Mouse (Mus musculus): ENCODE data around the gene Saal1. TPM values are rescaled to one million over a fixed set of nuclear protein-coding genes. Genes with fewer than 3 reads are reported as not detected.
A peak's percentile ranks its signal among the peaks of the same experiment; 100 is the strongest.
"Not testable (repeated sequence)": the region's sequence is repeated elsewhere in the genome, so short reads cannot be mapped to it uniquely, and the experiment has no call there.

Saal1 gene
- polyA plus RNA-seq, 1 experiment from 2014 or later, result 12.7 TPM

GRCm38 (mm10) chr7:46680732-46681131 lies 29.7 kb downstream of the Saal1 start:
- Histone ChIP-seq H3K4me2 (no peak overlapping the region), H3K4me3 (replicated peaks) (no peak overlapping the region), H3K4me1 (0 out of 2 replicates have a peak, but pooled peaks cover 3% of the 10 kb centered on the region), H3K27ac (replicated peaks) (no peak overlapping the region), H3K9me3 (replicated peaks) (no peaks in the 10 kb centered on the region), H3K9ac (replicated peaks) (no peak overlapping the region), H3K36me3 (no peaks in the 10 kb centered on the region), H3K27me3 (replicated peaks) (no peaks in the 10 kb centered on the region)
- no peak for ATAC-seq (ENCODE audit: low FRiP score)

- not testable (repeated sequence) for H3K27ac ChIP-seq (replicated peaks); H3K4me2 ChIP-seq; H3K9ac ChIP-seq (replicated peaks); H3K4me1 ChIP-seq; ATAC-seq (ENCODE audit: low FRiP score); H3K36me3 ChIP-seq; H3K27me3 ChIP-seq (replicated peaks); H3K9me3 ChIP-seq (replicated peaks); H3K4me3 ChIP-seq (replicated peaks)
- 85% methylated on average over 7 of the region's 7 CpGs for WGBS
These were observed 31.4 kb downstream of the Saal1 start for GRCm38 (mm10) chr7:46679044-46679443.

GRCm38 (mm10) chr7:46678417-46678816 lies 32.1 kb downstream of the Saal1 start:
- Histone ChIP-seq H3K4me3 (replicated peaks) (no peak overlapping the region), H3K27me3 (replicated peaks) (no peaks in the 10 kb centered on the region), H3K36me3 (no peaks in the 10 kb centered on the region), H3K9me3 (replicated peaks) (no peaks in the 10 kb centered on the region), H3K9ac (replicated peaks) (no peak overlapping the region), H3K27ac (replicated peaks) (no peak overlapping the region), H3K4me1 (0 out of 2 replicates have a peak, but pooled peaks cover 3% of the 10 kb centered on the region), H3K4me2 (no peak overlapping the region)
- 95% methylated on average over 3 of the region's 3 CpGs for WGBS
- ATAC-seq (ENCODE audit: low FRiP score), result no peak

- Histone ChIP-seq H3K4me3 (replicated peaks) (no peak overlapping the region), H3K9me3 (replicated peaks) (no peaks in the 10 kb centered on the region), H3K4me2 (no peak overlapping the region), H3K4me1 (0 out of 2 replicates have a peak, but pooled peaks cover 3% of the 10 kb centered on the region), H3K9ac (replicated peaks) (no peak overlapping the region), H3K27ac (replicated peaks) (0 out of 2 replicates have a peak overlapping the region, but pooled peaks have one; percentile 14), H3K27me3 (replicated peaks) (no peaks in the 10 kb centered on the region), H3K36me3 (no peaks in the 10 kb centered on the region)
- WGBS, result 52% methylated on average over 5 of the region's 5 CpGs
- no peak for ATAC-seq (ENCODE audit: low FRiP score)
These were observed 33.6 kb downstream of the Saal1 start for GRCm38 (mm10) chr7:46676808-46677360.

GRCm38 (mm10) chr7:46675886-46676285 lies 34.6 kb downstream of the Saal1 start:
- no peak overlapping the region for H3K4me2 ChIP-seq
- 86% methylated on average over 8 of the region's 8 CpGs for WGBS
- ATAC-seq (ENCODE audit: low FRiP score), result no peak
- no peak overlapping the region for H3K4me3 ChIP-seq (replicated peaks)
- H3K27me3 ChIP-seq (replicated peaks), result no peaks in the 10 kb centered on the region
- H3K4me1 ChIP-seq, result 0 out of 2 replicates have a peak, but pooled peaks cover 3% of the 10 kb centered on the region
- H3K27ac ChIP-seq (replicated peaks), result no peak overlapping the region
- H3K36me3 ChIP-seq, result no peaks in the 10 kb centered on the region
- H3K9ac ChIP-seq (replicated peaks), result no peak overlapping the region
- H3K9me3 ChIP-seq (replicated peaks), result no peaks in the 10 kb centered on the region

GRCm38 (mm10) chr7:46675061-46675460 lies 35.4 kb downstream of the Saal1 start:
- 91% methylated on average over 7 of the region's 7 CpGs for WGBS
- Histone ChIP-seq H3K4me3 (replicated peaks) (no peak overlapping the region), H3K9ac (replicated peaks) (no peak overlapping the region), H3K36me3 (no peaks in the 10 kb centered on the region), H3K4me2 (no peak overlapping the region), H3K9me3 (replicated peaks) (no peaks in the 10 kb centered on the region), H3K27ac (replicated peaks) (no peak overlapping the region), H3K4me1 (0 out of 2 replicates have a peak, but pooled peaks cover 3% of the 10 kb centered on the region), H3K27me3 (replicated peaks) (no peaks in the 10 kb centered on the region)
- ATAC-seq (ENCODE audit: low FRiP score), result no peak

- no peak within 1 kb of the TSS for H3K27ac ChIP-seq (replicated peaks)
- H3K4me2 ChIP-seq, result no peak within 1 kb of the TSS
- H3K9me3 ChIP-seq (replicated peaks), result no peaks in the 10 kb centered on the region
- no peak for ATAC-seq (ENCODE audit: low FRiP score)
- no peak within 1 kb of the TSS for H3K9ac ChIP-seq (replicated peaks)
- H3K4me3 ChIP-seq (replicated peaks), result no peak within 1 kb of the TSS
- H3K36me3 ChIP-seq, result no peaks in the 10 kb centered on the region
- H3K27me3 ChIP-seq (replicated peaks), result no peaks in the 10 kb centered on the region
- 73% methylated on average over 10 of the region's 10 CpGs for WGBS
- peaks cover 6% of the 10 kb centered on the region; the same call in 1 of the 2 replicates for H3K4me1 ChIP-seq
These were observed 38.3 kb downstream of the Saal1 start, which contains the start of gene Tph1 for GRCm38 (mm10) chr7:46672160-46672672. Gene Tph1, minus strand, starts transcription at chr7:46672537.

- H3K4me1 ChIP-seq, result peaks cover 8% of the 10 kb centered on the region; the same call in 1 of the 2 replicates
- H3K27me3 ChIP-seq (replicated peaks), result 0 out of 2 replicates have a peak, but pooled peaks cover 12% of the 10 kb centered on the region
- no peak overlapping the region; the same call in 1 of the 2 replicates for H3K4me3 ChIP-seq (replicated peaks)
- ATAC-seq (ENCODE audit: low FRiP score), result no peak
- H3K9ac ChIP-seq (replicated peaks), result no peak overlapping the region
- no peaks in the 10 kb centered on the region for H3K36me3 ChIP-seq
- H3K27ac ChIP-seq (replicated peaks), result no peak overlapping the region
- no peaks in the 10 kb centered on the region for H3K9me3 ChIP-seq (replicated peaks)
- H3K4me2 ChIP-seq, result peak overlapping the region; percentile 50
- WGBS, result 2% methylated on average over 21 of the region's 21 CpGs
These were observed 43.2 kb downstream of the Saal1 start for GRCm38 (mm10) chr7:46667256-46667655.

GRCm38 (mm10) chr7:46665236-46665635 lies 45.2 kb downstream of the Saal1 start:
- Histone ChIP-seq H3K4me2 (no peak overlapping the region), H3K4me3 (replicated peaks) (no peak overlapping the region), H3K9me3 (replicated peaks) (no peaks in the 10 kb centered on the region), H3K4me1 (peaks cover 12% of the 10 kb centered on the region; the same call in 1 of the 2 replicates), H3K36me3 (no peaks in the 10 kb centered on the region), H3K27ac (replicated peaks) (no peak overlapping the region), H3K27me3 (replicated peaks) (0 out of 2 replicates have a peak, but pooled peaks cover 12% of the 10 kb centered on the region), H3K9ac (replicated peaks) (no peak overlapping the region)
- no peak for ATAC-seq (ENCODE audit: low FRiP score)
- 36% methylated on average over 9 of the region's 9 CpGs for WGBS

- peaks cover 4% of the 10 kb centered on the region; the same call in 1 of the 2 replicates for H3K4me1 ChIP-seq
- peak overlapping the region; percentile 35 for H3K4me2 ChIP-seq
- no peak overlapping the region for H3K4me3 ChIP-seq (replicated peaks)
- H3K36me3 ChIP-seq, result no peaks in the 10 kb centered on the region
- 15% methylated on average over 18 of the region's 18 CpGs for WGBS
- 0 out of 2 replicates have a peak, but pooled peaks cover 12% of the 10 kb centered on the region for H3K27me3 ChIP-seq (replicated peaks)
- ATAC-seq (ENCODE audit: low FRiP score), result no peak
- H3K9ac ChIP-seq (replicated peaks), result no peak overlapping the region
- no peaks in the 10 kb centered on the region for H3K9me3 ChIP-seq (replicated peaks)
- no peak overlapping the region for H3K27ac ChIP-seq (replicated peaks)
These were observed 48.8 kb downstream of the Saal1 start for GRCm38 (mm10) chr7:46661591-46662090.

- H3K27me3 ChIP-seq (replicated peaks), result no peaks in the 10 kb centered on the region
- 78% methylated on average over 2 of the region's 2 CpGs for WGBS
- H3K27ac ChIP-seq (replicated peaks), result no peak overlapping the region
- no peak for ATAC-seq (ENCODE audit: low FRiP score)
- H3K4me1 ChIP-seq, result no peaks in the 10 kb centered on the region
- H3K4me2 ChIP-seq, result no peak overlapping the region
- no peaks in the 10 kb centered on the region for H3K9me3 ChIP-seq (replicated peaks)
- H3K36me3 ChIP-seq, result no peaks in the 10 kb centered on the region
- H3K4me3 ChIP-seq (replicated peaks), result no peak overlapping the region
- no peak overlapping the region for H3K9ac ChIP-seq (replicated peaks)
These were observed 58.2 kb downstream of the Saal1 start for GRCm38 (mm10) chr7:46652279-46652678.

- not testable (repeated sequence) for H3K9ac ChIP-seq (replicated peaks); H3K27me3 ChIP-seq (replicated peaks); H3K36me3 ChIP-seq; H3K4me3 ChIP-seq (replicated peaks); ATAC-seq (ENCODE audit: low FRiP score); H3K4me2 ChIP-seq; H3K27ac ChIP-seq (replicated peaks); H3K9me3 ChIP-seq (replicated peaks); H3K4me1 ChIP-seq
- WGBS, result 55% methylated on average over 5 of the region's 5 CpGs
These were observed 60.2 kb downstream of the Saal1 start for GRCm38 (mm10) chr7:46650231-46650630.
